Mouse (Mus musculus) ES-Bruce4 (cell line): ENCODE measurements at regions not wholly inside any gene's neighbourhood (a gene's known extent, or its start where the extent isn't known, plus 50 kb on each side); places are given as distances from the start of the nearest gene placed in this dataset.

Source experiments
- H3K27ac ChIP-seq: 2 replicates; pipeline ENCODE4 v1.5.1; 2012; ENCODE audit warnings: low read length, inconsistent platforms; ENCODE audit not compliant: insufficient read depth
- H3K27me3 ChIP-seq: 2 replicates; pipeline ENCODE4 v1.6.1; 2012; ENCODE audit warnings: mild to moderate bottlenecking, low read length, inconsistent platforms; ENCODE audit not compliant: control insufficient read depth, poor library complexity, insufficient read depth, severe bottlenecking
- H3K36me3 ChIP-seq: 2 replicates; pipeline ENCODE4 v1.6.1; 2012; ENCODE audit warnings: inconsistent platforms, mild to moderate bottlenecking, low read length, moderate library complexity; ENCODE audit not compliant: control insufficient read depth, poor library complexity, insufficient read depth, severe bottlenecking
- H3K4me1 ChIP-seq: one replicate; pipeline ENCODE4 v1.8.1; 2011; ENCODE audit warnings: low read length; ENCODE audit not compliant: control insufficient read depth, insufficient read depth
- H3K4me3 ChIP-seq: 2 replicates; pipeline ENCODE4 v1.5.1; 2011; ENCODE audit warnings: low read depth, mild to moderate bottlenecking, low read length
- H3K9ac ChIP-seq: 2 replicates; pipeline ENCODE4 v1.6.1; 2012; ENCODE audit warnings: low read depth, mild to moderate bottlenecking, inconsistent platforms; ENCODE audit not compliant: poor library complexity, severe bottlenecking
- H3K9me3 ChIP-seq: replicated peaks from 2 replicates; pipeline ENCODE4 v1.6.1; 2012; ENCODE audit warnings: mild to moderate bottlenecking, low read length, inconsistent platforms; ENCODE audit not compliant: control insufficient read depth, poor library complexity, insufficient read depth, severe bottlenecking
- CTCF ChIP-seq: IDR thresholded peaks from one replicate; pipeline ENCODE4 v1.8.1; 2011; ENCODE audit warnings: low read depth, low read length
- EP300 ChIP-seq: IDR thresholded peaks from 2 replicates; pipeline ENCODE4 v1.6.1; 2011; ENCODE audit warnings: low read depth, low read length; ENCODE audit not compliant: insufficient read depth
- POLR2A ChIP-seq: IDR thresholded peaks from one replicate; pipeline ENCODE4 v1.8.1; 2011; ENCODE audit warnings: low read length; ENCODE audit not compliant: insufficient read depth

- no peak overlapping the region for H3K4me3 ChIP-seq
- H3K36me3 ChIP-seq, result no peaks in the 10 kb centered on the region
- no peaks in the 10 kb centered on the region for H3K27me3 ChIP-seq
- H3K9me3 ChIP-seq, result no peaks in the 10 kb centered on the region
- H3K4me1 ChIP-seq, result no peaks in the 10 kb centered on the region
- no peak for TF ChIP-seq POLR2A
- TF ChIP-seq EP300, result no peak
- TF ChIP-seq CTCF, result no peak
- H3K27ac ChIP-seq, result no peak overlapping the region
- no peak overlapping the region for H3K9ac ChIP-seq
These were observed 81.0 kb upstream of the Lhx5 start for GRCm38 (mm10) chr5:120350461-120350860.

- Histone ChIP-seq H3K9ac (no peak overlapping the region), H3K36me3 (no peaks in the 10 kb centered on the region), H3K27ac (no peak overlapping the region), H3K9me3 (no peaks in the 10 kb centered on the region), H3K4me3 (no peak overlapping the region), H3K4me1 (no peaks in the 10 kb centered on the region), H3K27me3 (no peaks in the 10 kb centered on the region)
- TF ChIP-seq CTCF (no peak), POLR2A (no peak), EP300 (no peak)
These were observed 79.7 kb upstream of the Lhx5 start for GRCm38 (mm10) chr5:120351827-120352226.

GRCm38 (mm10) chr5:120353657-120354056 lies 77.8 kb upstream of the Lhx5 start:
- TF ChIP-seq CTCF (no peak), POLR2A (no peak), EP300 (no peak)
- no peak overlapping the region for H3K27ac ChIP-seq

GRCm38 (mm10) chr5:120356950-120357349 lies 74.5 kb upstream of the Lhx5 start:
- H3K4me3 ChIP-seq, result no peak overlapping the region
- H3K27me3 ChIP-seq, result no peaks in the 10 kb centered on the region
- TF ChIP-seq CTCF (no peak), EP300 (no peak), POLR2A (no peak)
- no peaks in the 10 kb centered on the region for H3K9me3 ChIP-seq
- H3K27ac ChIP-seq, result no peak overlapping the region
- no peak overlapping the region for H3K9ac ChIP-seq
- no peaks in the 10 kb centered on the region for H3K4me1 ChIP-seq
- no peaks in the 10 kb centered on the region for H3K36me3 ChIP-seq

More at GRCm38 (mm10) chr5:120353657-120354056, 77.8 kb upstream of the Lhx5 start:
- H3K9ac ChIP-seq, result no peak overlapping the region
- no peaks in the 10 kb centered on the region for H3K9me3 ChIP-seq
- no peaks in the 10 kb centered on the region for H3K4me1 ChIP-seq
- H3K27me3 ChIP-seq, result no peaks in the 10 kb centered on the region
- H3K4me3 ChIP-seq, result no peak overlapping the region
- H3K36me3 ChIP-seq, result no peaks in the 10 kb centered on the region

GRCm38 (mm10) chr5:120358084-120358690 lies 73.3 kb upstream of the Lhx5 start:
- H3K9me3 ChIP-seq, result no peaks in the 10 kb centered on the region
- H3K4me1 ChIP-seq, result no peaks in the 10 kb centered on the region
- TF ChIP-seq EP300 (no peak), CTCF (no peak), POLR2A (no peak)
- H3K9ac ChIP-seq, result no peak overlapping the region
- H3K27ac ChIP-seq, result no peak overlapping the region
- no peak overlapping the region for H3K4me3 ChIP-seq
- 0 out of 2 replicates have a peak, but pooled peaks cover 3% of the 10 kb centered on the region for H3K27me3 ChIP-seq
- no peaks in the 10 kb centered on the region for H3K36me3 ChIP-seq

GRCm38 (mm10) chr5:120365950-120366467 lies 65.5 kb upstream of the Lhx5 start:
- TF ChIP-seq EP300 (no peak), POLR2A (no peak), CTCF (no peak)
- Histone ChIP-seq H3K27me3 (0 out of 2 replicates have a peak, but pooled peaks cover 3% of the 10 kb centered on the region), H3K9me3 (no peaks in the 10 kb centered on the region; the same call in none of the 2 replicates), H3K4me3 (no peak overlapping the region), H3K27ac (no peak overlapping the region), H3K4me1 (no peaks in the 10 kb centered on the region), H3K9ac (no peak overlapping the region), H3K36me3 (no peaks in the 10 kb centered on the region)
